Mouse (Mus musculus) kidney, adult 2 months (tissue): Measurements from ENCODE around the gene Rcn2. TPM values are rescaled to one million over a fixed set of nuclear protein-coding genes. Genes with fewer than 3 reads are reported as not detected.
A peak's percentile ranks its signal among the peaks of the same experiment; 100 is the strongest.

Experiments
- DNase-seq: peaks from one replicate; pipeline ENCODE4 v3.0.0; 2021
- H3K27ac ChIP-seq: fragments of 200-500 bp; 2 replicates; pipeline ENCODE4 v1.5.1; 2012; ENCODE audit warnings: low read depth, low read length, control low read depth, inconsistent platforms; ENCODE audit not compliant: insufficient read depth
- H3K27me3 ChIP-seq: fragments of 200-500 bp; replicated peaks from 2 replicates; pipeline ENCODE4 v1.6.1; 2012; ENCODE audit warnings: mild to moderate bottlenecking, moderate library complexity, low read length, inconsistent platforms; ENCODE audit not compliant: control insufficient read depth, insufficient read depth
- H3K36me3 ChIP-seq: fragments of 200-500 bp; 2 replicates; pipeline ENCODE4 v1.6.1; 2012; ENCODE audit warnings: mild to moderate bottlenecking, moderate library complexity, low read length, inconsistent platforms; ENCODE audit not compliant: control insufficient read depth, insufficient read depth
- H3K4me1 ChIP-seq: fragments of 200-500 bp; 2 replicates; pipeline ENCODE4 v1.6.1; 2011; ENCODE audit warnings: low read length; ENCODE audit not compliant: control insufficient read depth, insufficient read depth
- H3K4me3 ChIP-seq: fragments of 200-500 bp; 2 replicates; pipeline ENCODE4 v1.5.1; 2011; ENCODE audit warnings: mild to moderate bottlenecking, low read depth, low read length, control low read depth; ENCODE audit not compliant: insufficient read depth
- CTCF ChIP-seq: fragments of 200-500 bp; conservative IDR thresholded peaks from 2 replicates; pipeline ENCODE4 v1.5.1; 2011; ENCODE audit warnings: low read depth, mild to moderate bottlenecking, control low read depth, low read length, moderate library complexity, mixed read lengths; ENCODE audit not compliant: insufficient read depth, insufficient read length
- POLR2A ChIP-seq: fragments of 200-500 bp; IDR thresholded peaks from one replicate; pipeline ENCODE4 v1.6.1; 2011; ENCODE audit warnings: low read depth, low read length, control low read depth
- WGBS: fragments of 180-500 bp; shearing (Covaris S2); methylation state at CpG from one replicate; pipeline ENCODE4 v1.1.7; 2018; 5-methylcytosine and 5-hydroxymethylcytosine counted together
- polyA plus RNA-seq: library from polyadenylated mRNA; depleted of rRNA; stranded (reverse); fragments of >200 nt; gene quantifications from 2 replicates; pipeline ENCODE4 v1.2.3, GENCODE M21; 2012

Rcn2 gene
- polyA plus RNA-seq, 1 experiment: 24.4 TPM

DNA sequence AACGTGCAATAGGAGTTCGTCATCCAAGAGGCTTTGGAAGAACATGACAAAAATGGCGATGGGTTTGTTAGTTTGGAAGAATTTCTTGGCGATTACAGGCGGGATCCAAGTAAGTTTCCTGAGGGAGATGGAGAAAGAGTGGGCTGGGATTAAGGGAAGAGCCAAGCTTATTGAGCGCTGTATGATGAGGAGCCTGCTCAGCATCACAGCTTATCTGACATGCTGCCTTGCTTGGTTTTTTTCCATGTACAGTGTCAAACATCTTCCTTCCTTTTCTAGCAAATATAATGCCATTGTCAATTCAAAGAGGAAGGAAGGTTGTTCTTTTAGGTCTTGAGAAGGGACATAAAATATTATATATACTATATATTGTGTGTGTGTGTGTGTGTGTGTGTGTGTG lies 14.5 kb downstream of the Rcn2 start:
- Histone ChIP-seq H3K27me3 (no peaks in the 10 kb centered on the region), H3K36me3 (peaks cover 5% of the 10 kb centered on the region), H3K4me3 (no peak overlapping the region), H3K4me1 (peaks cover 12% of the 10 kb centered on the region; the same call in 1 of the 2 replicates), H3K27ac (no peak overlapping the region)
- 93% methylated on average over 6 of the region's 6 CpGs for WGBS
- no peak for DNase-seq
- no peak for TF ChIP-seq CTCF
- no peak for TF ChIP-seq POLR2A

GRCm38 (mm10) chr9:56062336-56062735 lies 20.7 kb downstream of the Rcn2 start:
- Histone ChIP-seq H3K4me3 (no peak overlapping the region), H3K27ac (no peak overlapping the region), H3K36me3 (peaks cover 4% of the 10 kb centered on the region), H3K27me3 (no peaks in the 10 kb centered on the region), H3K4me1 (no peaks in the 10 kb centered on the region)
- TF ChIP-seq CTCF: no peak
- no peak for TF ChIP-seq POLR2A
- DNase-seq: no peak
- WGBS: 93% methylated on average over 5 of the region's 5 CpGs

GRCm38 (mm10) chr9:56065011-56065410 lies 23.4 kb downstream of the Rcn2 start:
- no peaks in the 10 kb centered on the region for H3K27me3 ChIP-seq
- DNase-seq: peak; percentile 17
- TF ChIP-seq POLR2A: no peak
- no peak for TF ChIP-seq CTCF
- no peaks in the 10 kb centered on the region for H3K4me1 ChIP-seq
- H3K27ac ChIP-seq: no peak overlapping the region
- no peak overlapping the region for H3K4me3 ChIP-seq
- 56% methylated on average over 3 of the region's 3 CpGs for WGBS
- H3K36me3 ChIP-seq: no peaks in the 10 kb centered on the region; the same call in 1 of the 2 replicates

- Histone ChIP-seq H3K4me1 (no peaks in the 10 kb centered on the region), H3K27me3 (no peaks in the 10 kb centered on the region), H3K27ac (no peak overlapping the region), H3K36me3 (no peaks in the 10 kb centered on the region), H3K4me3 (no peak overlapping the region)
- WGBS: 93% methylated on average over 4 of the region's 4 CpGs
- no peak for TF ChIP-seq POLR2A
- no peak for TF ChIP-seq CTCF
- DNase-seq: no peak
Observed at GRCm38 (mm10) chr9:56067964-56068363, 26.3 kb downstream of the Rcn2 start.

DNA sequence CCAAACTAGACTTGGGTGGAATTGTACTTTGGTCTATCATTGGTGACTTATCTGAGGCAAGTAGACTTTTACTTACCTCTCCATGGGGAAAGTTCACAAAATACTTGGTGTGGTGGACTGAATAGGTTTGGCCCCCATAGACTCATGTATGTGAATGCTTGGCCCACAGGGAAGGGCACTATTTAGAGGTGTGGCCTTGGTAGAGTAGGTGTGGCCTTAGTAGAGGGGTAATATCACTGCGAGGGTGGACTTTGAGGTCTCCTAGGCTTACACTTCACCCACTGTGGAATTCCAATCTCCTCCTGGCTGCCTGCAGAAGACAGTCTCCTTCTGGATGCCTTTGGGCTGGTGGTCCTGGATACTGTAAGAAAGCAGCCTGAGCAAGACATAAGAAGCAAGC lies 27.0 kb downstream of the Rcn2 start:
- DNase-seq: no peak
- no peak for TF ChIP-seq POLR2A
- no peak for TF ChIP-seq CTCF
- H3K36me3 ChIP-seq: no peaks in the 10 kb centered on the region
- H3K4me1 ChIP-seq: no peaks in the 10 kb centered on the region
- H3K27ac ChIP-seq: no peak overlapping the region
- no peak overlapping the region for H3K4me3 ChIP-seq
- H3K27me3 ChIP-seq: no peaks in the 10 kb centered on the region
- 76% methylated on average over 1 of the region's 1 CpGs for WGBS

- peak; percentile 17 for DNase-seq
Observed at GRCm38 (mm10) chr9:56072861-56073260, 31.2 kb downstream of the Rcn2 start.

GRCm38 (mm10) chr9:56074863-56075262 lies 33.2 kb downstream of the Rcn2 start:
- no peaks in the 10 kb centered on the region for H3K27me3 ChIP-seq
- H3K36me3 ChIP-seq: no peaks in the 10 kb centered on the region
- WGBS: 80% methylated on average over 12 of the region's 12 CpGs
- peak; percentile 15 for DNase-seq
- no peak overlapping the region for H3K4me3 ChIP-seq
- no peak overlapping the region; the same call in 1 of the 2 replicates for H3K27ac ChIP-seq
- TF ChIP-seq POLR2A: no peak
- TF ChIP-seq CTCF: no peak
- H3K4me1 ChIP-seq: no peaks in the 10 kb centered on the region

More at GRCm38 (mm10) chr9:56072861-56073260, 31.2 kb downstream of the Rcn2 start:
- TF ChIP-seq POLR2A (no peak), CTCF (no peak)
- Histone ChIP-seq H3K27me3 (no peaks in the 10 kb centered on the region), H3K4me3 (no peak overlapping the region), H3K36me3 (no peaks in the 10 kb centered on the region), H3K4me1 (no peaks in the 10 kb centered on the region), H3K27ac (no peak overlapping the region)
- 51% methylated on average over 2 of the region's 2 CpGs for WGBS
